Mouse (Mus musculus) urinary bladder, postnatal 10 days (tissue): ENCODE data around the gene Parp14.
"Not testable (repeated sequence)": the region's sequence is repeated elsewhere in the genome, so short reads cannot be mapped to it uniquely, and the experiment has no call there.

Experiments
- DNase-seq: peaks from one replicate; pipeline ENCODE4 v3.0.0; 2022; ENCODE audit warnings: low spot score

Parp14 gene

DNA sequence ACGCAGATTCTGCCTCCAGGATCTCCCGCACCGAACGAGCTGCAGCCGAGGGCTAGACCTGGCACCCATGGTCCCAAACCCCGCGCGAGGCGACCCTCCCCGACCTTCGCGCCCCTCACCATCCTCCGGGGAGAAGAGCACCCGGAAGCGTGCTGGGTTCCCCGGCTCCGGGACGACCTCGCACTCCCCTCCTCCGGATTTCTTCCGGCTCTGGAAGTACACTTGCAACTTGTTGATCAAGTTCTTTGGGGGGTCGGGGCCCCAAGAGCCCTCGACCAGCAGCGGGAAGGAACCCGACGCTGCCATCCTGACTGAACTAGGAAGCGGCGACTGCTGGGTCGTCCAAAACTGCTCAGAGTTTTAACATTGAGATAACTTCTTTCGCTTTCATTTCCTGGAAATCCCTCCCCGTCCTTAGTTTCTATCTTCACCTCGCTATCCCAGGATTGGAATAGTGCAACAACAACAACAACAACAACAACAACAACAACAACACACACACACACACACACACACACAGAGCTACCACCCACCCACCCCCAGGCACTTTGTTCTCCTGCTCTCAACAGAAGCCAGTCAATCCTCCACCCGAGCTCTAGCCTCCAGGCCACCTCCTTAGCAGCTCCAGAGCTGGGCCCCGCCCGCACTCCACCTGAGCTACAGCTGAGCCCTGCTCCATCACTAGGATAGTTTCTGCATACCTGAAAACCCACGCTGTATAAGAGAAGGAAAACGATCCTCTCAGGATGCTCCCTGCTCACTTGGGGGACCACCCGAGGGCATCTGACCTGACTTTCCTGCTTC, at the start of gene Parp14:
Parp14 (minus strand) TSS at position 497 of the 804 bp plus-strand sequence.
- no peak for DNase-seq

DNA sequence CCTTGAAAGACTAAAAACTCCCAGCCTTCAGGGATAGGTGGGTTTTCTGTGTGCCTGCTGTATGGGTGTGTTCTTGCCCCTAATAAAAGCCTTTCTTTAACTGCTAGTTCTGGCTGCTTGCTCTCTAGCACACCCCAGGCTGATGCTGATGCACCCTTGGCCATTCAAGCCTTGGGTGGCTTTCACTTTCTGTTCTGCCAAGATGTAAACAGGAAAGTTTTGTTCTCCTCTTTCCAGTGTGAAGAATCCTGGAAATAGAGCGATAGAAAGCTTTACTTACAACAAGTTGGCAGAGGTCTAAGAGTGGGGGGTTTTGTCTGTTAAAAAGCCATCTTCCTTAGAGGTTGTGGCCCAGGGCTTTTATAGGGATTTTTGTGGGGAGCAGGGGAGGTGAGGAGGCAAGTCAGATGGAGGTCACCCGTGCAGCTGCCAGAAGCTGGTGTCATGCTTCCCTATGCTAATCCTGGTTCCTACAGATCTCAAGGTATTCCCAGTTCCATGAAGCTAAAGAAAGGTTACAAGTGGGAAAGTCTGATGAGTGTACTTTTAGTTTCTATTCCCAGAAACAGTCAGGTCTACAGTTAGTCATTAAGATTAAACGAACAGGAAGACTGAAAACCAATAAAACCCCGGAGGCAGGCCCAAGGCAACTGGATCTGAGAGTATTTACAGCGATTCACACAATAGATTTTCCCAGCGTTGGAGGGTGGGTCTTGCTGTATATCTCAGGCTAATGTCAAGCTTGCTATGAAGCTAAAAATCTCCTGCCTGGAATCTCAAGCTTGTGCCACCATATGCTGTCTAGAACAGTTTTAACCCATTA, 47.6 kb upstream of the Parp14 start:
- no peak for DNase-seq

DNA sequence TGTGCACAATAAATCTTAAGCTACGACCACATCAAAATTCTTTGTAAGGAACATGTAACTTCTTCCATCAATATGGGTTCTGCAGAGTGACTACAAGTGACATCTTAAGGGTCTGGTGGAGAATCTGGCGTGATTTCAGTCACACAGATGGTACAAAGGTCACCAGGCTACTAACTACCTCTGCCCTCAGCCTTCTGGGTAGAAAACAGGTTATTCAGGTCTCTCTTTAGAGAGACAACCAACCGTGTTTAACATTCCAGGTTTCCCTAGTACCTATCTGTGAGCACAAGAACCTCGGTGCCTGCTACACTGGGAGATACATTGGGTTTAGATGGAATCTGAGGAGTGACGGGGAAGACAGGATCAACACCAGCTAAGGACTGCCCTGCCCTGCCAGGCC, 43.0 kb upstream of the Parp14 start:
- DNase-seq: no peak

DNA sequence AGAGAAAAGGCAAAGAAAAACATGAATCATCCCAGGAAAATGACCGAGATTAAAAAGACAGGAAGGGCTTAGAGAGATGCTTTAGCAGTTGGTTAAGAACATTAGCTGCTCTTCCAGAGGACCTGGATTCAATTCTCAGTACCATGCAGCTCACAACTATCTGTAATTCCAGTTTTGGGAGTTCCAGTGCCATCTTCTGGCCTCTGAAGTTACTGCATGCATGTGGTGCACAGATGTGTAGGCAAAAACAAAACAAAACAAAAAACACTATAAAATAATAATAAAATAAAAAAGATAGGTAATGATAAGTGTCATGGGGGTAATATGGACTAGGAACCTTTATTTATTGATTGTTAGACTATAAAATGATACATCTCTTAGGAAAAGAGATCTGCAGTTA, 42.2 kb upstream of the Parp14 start:
- DNase-seq: no peak

DNA sequence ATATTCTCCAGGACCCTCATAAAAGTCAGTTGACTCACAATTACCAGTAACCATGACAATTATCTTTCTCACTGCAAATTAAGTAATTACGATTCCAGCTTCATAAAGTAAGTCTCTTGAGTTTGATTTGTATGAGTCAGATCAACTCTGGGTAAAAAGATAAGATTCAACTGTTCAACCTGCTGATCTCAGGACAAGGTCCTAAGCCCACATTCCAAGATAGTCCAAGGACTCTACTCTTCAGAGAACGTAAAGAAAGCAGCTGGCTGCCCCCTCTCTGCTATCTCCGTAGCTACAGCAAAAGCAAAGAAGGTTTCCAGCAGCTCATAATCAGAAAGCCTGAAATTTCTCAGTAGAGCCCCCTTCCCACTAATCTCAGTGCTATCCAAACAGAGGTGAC, 40.1 kb upstream of the Parp14 start:
- DNase-seq: no peak

DNA sequence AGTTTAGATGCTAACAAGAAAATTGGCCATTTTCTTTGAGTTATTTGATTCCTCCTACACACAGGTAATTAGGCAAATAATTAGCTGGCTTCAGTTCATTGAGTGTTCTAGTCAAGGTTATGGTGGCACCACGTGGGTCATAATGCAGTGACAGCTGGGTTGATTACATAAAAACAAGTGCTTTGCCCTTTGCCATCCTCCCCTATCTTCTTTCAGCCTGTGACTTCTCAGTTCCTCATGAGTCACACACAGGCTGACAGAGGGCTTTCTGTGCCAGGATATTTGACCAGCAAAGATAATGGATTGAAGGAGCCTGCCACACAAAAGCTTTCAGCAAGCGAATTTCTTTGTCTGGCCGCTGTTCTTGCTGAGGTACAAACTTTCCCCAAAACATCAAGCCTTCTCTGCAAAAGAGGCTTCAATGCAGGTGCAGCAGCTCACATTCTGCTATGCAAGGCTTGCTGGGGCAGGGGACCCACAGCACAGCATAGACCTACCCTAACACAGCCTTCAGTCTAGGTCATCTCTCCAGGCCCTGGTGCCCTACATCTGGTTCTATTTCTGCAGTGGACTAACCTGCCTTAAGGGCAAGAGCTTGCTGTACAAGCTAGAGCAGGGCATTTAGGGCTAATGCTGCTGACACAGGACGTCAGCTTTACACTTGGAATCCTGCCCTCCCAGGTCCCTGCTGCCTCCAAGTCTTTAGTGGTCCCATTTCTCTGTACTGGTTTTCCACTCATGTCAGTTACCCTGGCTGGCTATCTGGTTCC, 36.3 kb upstream of the Parp14 start:
- no peak for DNase-seq

DNA sequence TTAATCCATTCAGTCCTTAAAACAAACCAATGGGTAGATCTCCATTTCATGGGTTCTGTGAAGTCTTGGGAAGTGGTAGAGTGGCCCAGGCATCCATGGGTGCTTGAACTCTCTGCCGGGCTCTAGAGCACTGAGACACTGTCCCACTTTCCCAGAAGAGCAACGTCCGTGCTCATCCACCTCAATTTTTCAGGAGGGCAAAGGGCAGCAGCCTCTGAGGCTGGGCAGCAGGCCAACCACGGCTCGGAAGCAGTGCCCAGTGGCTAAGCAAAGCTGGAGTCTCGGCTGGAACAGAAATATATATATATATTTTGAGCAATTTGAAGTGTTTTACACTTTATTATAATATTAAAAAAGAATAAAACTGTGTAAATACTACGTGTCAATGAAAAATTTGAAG, 35.5 kb upstream of the Parp14 start:
- DNase-seq: no peak

DNA sequence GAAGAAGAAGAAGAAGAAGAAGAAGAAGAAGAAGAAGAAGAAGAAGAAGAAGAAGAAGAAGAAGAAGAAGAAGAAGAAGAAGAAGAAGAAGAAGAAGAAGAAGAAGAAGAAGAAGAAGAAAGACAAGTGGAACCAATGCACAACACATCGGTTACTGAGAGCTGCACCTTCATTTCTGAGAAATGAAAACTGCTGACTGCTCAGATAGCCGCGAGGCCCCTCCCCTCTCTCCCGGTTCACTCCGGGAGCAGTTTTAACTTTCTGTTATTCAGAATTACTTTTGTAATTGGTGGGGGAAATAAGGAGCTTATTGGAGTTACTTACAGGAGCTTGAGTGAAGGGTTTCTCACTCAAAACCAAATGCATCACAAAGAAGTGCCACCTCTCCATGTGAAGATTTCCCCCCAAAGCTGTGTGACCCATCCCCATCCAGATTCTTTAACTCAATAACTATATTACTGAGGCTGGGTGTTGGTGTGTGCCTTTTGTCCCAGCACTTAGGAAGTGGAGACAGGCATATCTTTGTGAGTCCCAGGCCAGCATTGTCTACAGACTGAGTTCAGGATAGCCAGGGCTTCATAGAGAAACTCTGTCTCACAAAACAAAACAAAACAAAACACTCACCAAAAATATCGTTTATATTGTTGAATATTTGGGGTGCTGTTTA, 34.6 kb upstream of the Parp14 start:
- no peak for DNase-seq

DNA sequence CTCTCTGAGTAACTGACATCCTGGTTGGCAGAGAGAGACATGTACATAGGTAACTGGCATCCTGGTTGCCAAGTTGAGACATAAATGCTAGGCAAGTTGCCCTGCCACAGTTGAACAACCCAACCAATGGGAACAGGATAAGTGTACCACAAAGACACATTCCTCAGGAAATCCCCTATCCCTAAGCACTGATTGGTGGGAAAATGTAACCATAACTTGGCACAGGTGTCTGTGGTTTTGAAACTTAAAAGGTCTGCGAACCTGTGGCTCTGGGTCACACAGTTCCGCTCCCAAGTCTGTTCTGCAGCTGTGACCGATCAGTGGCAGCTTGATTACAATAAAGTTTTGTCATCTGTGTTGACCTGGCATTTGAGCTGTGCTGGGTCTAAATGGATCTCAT, 34.0 kb upstream of the Parp14 start:
- DNase-seq: no peak

DNA sequence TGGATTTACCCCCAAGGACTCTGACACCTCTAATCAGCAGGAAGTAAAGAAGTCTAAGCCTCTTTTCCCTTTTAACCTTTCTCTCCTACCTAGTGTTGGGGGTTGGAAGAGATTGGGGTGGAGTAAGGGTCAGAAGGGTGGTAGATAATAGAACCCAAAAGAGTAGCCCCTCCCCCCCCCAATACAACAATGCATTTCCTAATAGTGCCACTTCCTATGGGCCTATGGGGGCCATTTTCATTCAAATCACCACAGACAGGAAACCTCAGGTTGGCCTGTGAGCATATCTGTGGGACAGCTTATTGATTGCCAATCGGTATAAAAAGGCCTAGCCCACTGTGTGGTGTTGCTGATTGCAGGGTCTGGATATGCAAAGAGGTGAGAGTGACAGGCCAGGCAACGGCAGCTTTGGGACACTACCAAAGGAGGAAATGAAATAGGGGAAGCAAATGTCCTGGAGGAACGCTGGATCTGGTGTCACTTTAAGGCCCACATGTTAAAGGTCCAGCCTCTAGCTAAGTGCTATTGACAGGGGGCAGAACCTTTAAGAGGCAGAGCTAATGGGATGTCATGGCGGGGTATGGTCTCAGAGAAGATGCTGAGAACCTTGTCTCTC, 32.9 kb upstream of the Parp14 start:
- no peak for DNase-seq

DNA sequence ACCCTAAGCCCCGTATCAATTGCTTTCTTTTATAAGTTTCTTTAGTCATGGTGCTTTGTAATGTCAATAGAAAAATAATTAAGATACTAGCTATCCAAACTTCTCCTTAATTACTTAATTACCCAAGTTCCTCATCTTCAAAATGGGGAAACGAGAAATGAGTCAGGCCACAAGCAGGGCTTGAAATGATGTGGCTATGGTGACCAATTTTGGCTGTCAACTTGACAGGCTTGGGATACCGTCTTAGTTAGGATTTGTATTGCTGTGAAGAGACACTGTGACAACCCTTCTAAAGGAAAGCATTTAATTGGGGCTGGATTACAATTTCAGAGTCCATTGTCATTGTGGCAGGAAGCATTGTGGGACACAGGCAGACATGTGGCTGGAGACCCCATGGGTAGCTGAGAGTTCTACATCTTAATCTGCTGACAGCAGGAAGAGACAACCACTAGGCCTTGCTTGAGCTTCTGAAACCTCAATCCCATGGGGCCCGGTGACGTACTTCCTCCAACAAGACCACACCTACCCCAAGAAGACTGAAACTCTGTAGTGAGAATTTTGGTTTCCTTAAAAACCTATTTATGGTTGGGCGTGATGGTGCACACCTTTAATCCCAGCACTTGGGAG, 31.8 kb upstream of the Parp14 start:
- DNase-seq: no peak

DNA sequence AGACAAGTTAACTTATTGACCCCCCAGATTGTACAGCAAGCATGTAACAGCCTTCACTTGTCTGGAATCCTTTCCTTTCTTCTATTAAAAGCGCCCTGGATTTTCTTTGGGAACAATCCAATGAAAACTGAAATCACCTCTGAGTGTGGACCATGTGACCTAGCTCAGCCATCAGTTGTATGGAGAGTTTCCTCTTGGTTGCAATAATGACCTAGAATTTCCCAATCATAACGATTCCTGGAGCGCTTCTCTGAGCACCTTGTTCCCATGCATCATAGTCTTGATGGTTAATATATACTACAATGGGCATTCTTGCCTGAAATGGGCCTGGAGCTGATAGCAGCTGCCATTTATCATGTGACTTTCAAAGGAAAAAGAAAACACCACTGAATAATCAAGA, 29.2 kb upstream of the Parp14 start:
- no peak for DNase-seq

DNA sequence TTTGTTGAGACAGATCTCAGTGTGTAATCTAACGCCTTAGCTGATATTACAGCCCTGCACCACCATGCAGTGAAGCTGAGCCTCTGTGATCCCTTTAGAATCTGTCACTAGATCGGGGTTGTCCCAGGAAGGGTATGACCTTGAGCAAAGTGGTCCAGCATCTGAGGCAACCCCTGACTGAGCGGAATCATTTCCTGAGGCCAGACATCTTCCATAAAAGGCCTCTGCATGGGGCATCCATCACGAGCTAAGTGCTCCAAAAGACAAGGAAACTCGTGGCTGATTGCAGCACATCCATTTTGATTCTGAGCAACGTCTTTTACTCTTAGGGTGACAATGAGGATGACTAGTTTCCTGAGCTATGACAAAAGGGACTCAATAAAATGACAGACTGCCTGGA, 23.7 kb upstream of the Parp14 start:
- DNase-seq: no peak

DNA sequence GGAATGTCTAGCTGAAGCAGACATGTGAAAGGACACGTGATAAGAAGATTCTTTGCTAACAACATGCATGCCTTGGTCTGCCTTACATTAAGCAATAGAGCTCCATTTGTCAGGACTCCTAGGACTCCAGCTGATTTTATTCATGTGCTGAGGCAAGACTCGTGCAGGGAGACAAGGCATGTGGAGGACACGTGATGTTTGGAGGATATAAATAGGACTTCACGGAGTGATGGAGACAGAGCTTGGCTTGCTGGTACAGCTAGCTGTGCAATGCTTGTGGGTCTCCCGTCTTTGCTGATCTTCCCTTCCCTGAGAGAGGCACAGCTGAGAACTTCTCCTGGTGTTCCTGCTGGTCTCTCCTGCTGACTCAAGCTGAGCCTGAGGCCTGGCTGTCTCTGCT, 20.3 kb upstream of the Parp14 start:
- not testable (repeated sequence) for DNase-seq

DNA sequence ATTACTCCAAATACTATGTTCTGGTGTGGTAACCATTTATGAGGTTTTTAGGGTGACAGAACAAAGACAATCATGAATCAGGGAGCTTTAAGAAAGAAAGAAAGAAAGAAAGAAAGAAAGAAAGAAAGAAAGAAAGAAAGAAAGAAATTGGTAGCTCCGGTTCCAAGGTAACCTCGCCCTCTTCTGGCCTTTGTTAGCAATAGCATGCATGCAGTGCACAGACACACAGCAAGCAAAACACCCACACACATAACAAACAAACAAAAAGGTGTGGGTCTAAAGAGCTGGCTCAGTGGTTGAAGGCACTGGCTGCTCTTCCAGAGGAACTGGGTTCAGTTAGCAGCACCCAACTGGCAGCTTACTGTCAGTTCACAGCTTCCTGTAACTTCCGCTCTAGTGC, 19.3 kb upstream of the Parp14 start:
- DNase-seq: no peak

DNA sequence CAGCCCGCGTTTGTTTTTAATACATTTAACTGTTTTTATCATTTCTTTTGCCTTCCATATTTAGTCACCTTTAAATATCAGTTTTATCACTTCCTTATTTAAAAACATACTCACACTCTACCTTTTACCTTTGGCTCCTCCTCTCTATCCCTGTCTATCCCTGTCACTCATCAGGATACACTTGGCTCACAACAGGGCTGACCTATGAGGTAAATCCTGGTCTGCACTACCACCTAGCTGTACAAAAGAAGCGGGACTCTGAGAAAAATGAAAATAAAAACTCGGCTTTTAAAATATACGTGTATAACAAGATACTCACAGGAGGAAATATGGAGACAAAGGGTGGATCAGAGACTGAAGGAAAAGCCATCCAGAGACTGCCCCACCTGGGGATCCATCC, 17.6 kb upstream of the Parp14 start:
- no peak for DNase-seq

DNA sequence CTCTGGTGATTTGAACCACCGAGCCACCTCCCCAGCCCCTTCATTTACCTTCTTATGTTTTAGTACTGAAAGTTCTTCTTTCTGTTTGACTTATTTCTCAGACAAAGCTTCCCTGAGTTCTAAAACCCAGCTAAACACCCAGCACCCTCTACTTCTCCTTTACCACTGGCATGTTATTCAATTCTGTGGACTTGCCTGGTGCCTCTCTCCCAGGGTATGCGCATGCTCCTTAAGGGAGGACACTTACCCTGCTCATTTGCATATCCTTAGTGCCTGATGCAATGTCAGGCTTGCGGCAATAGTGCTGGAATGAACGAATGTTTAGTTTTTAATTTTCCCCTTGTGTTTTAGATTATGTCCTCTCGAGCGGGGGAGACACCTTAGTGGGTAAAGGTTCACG, 16.8 kb upstream of the Parp14 start:
- no peak for DNase-seq

DNA sequence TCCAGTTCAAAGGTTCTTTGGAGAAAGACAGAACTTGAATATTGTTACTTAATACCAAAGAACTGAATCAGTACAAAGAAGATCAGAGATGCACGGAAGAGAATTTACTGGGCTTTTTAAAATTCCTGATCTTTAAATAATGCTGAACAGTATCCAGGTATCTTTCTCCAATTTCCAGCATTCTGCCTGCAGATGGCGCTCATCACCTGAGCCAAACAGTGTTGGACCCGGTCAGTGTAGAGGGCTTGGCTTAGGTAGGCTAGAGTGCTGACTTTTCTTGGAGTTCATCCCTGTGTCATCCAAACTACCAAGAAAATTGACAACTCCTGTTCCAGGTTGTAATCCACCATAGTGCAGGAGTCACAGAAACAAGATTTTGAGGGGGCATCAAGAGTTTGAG, 3.1 kb upstream of the Parp14 start:
- DNase-seq: no peak

DNA sequence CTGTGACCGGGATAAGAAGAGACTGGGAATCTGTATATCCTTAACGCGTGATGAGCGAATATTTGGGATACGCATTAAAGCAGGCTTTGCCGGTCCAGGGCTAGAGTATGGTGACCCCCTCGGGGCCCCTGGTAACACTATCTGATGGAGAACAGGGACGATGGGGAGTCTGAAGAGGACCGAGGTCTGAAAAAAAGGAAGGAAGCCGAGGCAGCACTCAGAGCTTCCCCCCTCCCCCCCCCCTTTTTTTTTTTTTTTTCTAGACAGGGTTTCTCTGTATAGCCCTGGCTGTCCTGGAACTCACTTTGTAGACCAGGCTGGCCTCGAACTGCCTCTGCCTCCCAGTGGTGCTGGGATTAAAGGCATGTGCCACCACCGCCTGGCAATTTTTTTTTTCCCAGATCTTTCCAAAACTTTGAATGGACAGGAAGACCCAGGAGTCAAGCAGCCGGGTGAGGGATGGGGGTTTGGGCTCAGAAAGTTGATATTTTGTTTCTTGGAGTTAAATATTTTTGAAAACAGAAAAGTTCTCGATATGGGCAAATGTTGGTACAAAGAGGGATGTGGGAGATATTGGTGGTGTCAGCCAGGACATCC, 1.2 kb upstream of the Parp14 start:
- DNase-seq: no peak

DNA sequence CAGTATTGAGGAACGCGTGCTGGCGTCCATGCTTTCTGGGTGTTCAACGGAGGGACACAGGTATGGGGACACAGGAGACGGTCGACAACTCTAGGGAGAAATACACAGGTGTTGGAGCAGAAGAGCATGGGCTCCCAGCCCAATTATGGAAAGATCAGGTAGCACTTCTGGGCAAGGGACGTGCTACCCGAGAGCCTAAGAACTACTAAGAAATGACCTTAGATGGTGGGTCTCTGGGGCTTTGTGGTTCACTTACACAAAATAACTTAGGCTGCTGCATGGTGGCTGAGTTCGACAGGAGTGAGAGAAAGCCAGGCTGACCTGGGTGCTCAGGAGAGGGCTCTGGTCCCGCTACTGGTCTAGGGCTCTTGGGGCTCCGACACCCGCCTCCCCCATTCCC, 554 bp upstream of the Parp14 start:
- DNase-seq: no peak

DNA sequence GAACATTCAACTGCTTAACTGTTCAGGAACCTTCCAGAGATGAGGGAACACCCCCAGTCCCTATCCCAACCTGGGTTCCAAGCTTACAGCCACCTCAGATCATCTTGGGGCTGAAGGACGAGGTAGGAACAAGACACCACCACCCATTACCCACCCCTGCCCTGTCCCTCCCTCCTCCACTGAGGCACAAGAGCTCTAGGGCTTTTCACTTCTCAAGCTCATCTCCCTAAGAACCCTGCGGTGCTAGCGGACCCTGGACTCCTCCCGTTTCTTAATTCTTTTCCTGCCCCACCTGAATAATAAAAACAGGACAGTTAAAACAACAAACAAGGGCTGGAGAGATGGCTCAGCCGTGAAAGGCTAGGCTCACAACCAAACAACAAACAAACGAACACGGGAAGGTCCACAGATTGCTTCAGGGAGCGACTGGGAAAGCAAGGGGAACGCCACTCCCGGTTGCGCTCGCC, 730 bp downstream of the Parp14 start:
- no peak for DNase-seq
